Mouse (Mus musculus) R1 (cell line): ENCODE data around the gene Slc1a7.

Experiments
- DNase-seq: peaks from one replicate; pipeline ENCODE4 v3.0.0-alpha.2; 2018; ENCODE audit warnings: low read depth, low spot score

The Slc1a7 gene

DNA sequence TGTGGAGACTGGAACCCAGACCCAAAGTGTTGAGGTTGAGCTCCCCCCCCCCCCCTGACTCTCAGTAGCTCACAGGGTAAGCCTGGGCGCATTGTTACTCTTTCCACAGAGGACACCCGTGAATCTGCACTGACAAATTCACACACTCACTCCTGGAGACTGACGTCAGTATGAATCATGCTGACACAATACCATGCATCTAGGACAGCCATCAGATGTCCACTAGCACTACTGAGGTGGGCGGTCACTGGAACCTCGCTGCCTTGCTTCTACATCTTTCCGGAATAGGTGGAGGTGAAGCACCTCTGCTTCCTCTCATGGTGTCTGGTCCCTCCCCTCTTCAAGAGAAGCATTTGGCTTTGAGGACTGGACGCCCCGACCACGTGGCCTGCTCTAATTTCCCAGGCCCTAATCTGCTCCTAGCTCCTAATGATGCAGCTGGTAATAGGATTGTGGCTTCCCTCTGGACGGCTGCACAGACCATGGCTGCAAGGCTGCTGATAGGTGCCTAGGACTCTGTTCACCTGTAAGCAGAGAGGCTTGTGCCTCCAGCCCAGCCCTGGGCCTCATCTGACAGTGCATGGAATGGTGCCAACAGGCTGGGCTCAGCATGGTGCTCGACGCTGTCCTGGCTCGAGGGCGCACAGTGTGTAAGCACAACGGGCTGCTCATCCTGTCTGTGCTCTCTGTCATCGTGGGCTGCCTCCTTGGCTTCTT is at the start of gene Slc1a7:
Slc1a7 (plus strand) TSS at position 367 of the 717 bp plus-strand sequence.
- no peak for DNase-seq

DNA sequence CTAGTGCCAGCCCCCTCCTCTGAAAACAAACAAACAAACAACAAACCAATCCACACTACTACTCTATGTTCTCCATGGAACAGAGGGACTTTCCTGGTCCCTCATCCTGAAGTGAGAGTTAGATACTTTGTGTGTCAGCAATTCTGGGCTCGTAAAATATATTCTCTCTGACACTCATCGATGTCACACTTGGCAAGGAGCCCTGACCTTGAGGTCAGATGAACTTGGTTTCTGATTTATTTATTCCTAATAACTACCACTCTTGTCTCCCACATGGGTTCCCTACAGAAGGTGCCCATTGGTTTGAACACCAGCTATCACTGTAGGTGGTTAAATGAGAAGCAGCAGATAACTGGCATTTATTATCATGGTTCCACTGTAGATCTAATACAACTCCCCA is 47.8 kb upstream of the Slc1a7 start:
- no peak for DNase-seq

DNA sequence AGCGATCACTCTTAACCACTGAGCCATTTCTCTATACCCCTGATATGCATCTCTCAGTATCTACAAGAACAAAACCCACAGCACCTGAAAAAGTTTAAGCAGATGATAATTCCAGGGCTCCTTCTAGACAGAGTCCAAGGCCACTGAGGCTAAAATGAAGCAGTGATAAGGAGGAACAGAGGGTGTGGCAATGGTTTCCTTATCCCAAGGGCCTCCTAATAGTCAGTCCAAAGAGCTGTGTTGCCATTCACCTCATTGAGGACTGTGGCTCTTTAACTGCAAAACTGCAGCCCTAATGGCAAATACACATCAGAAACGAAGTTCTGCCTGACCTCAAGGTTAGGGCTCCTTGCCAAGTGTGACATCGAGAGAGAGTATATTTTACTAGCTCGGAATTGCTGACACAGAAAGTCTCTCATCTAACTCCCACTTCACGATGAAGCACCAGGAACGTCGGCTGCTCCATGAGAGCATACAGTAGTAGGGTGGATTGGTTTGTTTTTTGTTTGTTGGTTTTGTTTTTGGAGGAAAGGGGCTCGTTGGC is 46.9 kb upstream of the Slc1a7 start:
- DNase-seq: no peak

DNA sequence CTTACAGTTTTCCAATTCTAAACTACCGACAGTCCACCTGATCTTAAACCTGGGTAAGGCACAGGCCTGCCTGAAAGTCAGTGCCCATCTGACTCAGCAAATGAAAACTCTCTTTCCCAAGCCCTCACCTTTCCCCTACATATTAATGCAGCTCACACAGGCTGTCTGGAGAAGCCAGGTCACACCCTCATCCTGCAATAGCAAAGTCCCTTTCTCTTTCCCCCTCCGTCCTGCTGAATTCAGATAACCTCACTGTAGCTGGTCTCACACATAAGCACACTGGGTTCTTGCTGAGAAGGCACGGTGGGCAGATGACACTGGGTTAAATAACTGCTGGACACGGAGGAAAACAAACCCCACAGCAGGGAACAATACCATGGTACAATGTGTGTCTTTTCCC is 46.2 kb upstream of the Slc1a7 start:
- no peak for DNase-seq

DNA sequence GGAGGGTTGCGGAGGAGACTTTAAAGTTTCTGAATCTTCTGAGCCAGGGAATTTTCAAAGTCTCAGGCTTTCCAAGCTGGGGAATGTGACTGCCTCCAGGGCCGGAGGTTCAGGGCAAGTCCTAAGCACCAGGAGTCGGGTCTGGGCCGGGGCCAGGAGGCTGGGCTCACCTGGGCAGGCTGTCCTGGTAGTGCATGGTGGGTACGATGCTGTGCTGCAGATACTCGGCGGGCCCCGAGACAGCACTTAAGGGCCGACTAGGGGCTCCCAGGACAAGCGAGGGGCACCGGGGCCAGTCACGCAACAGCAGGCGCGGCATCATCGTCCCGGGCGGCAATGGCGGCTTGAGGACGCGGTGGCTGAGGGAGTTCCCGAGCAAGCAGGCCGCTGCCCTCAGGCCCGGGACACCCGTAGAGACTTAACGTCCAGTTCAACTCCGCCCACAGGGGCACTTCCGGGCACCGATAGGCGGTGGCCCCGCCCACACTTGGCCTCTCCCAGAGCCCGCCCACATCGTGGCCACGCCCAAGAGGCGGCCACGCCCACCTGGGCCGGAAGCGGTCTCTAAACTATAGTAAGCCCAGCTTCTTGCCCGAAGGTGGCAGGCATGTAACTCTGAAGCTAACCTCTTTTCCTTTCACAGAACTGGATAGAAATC is 44.9 kb upstream of the Slc1a7 start, which contains the start of gene Cpt2:
Cpt2 (minus strand) TSS at position 466 of the 658 bp plus-strand sequence.
- peak; percentile 89 for DNase-seq

DNA sequence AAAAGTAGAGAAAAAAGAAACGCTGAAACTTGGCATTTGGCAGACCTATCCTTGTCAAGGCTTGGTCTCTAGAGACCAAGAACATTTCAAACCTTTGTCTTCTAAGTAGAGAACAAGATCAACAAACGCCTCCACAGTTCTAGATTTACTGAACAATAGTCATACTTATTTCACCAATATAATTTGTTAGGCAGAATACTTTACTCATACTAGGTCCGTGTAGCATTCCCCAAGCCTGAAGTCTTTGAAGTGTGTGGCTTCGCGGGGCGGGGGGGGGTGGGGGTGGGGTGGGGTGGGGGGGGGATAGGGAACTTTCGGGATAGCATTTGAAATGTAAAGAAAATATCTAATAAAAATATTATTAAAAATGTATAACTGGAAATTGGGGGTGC is 44.3 kb upstream of the Slc1a7 start:
- no peak for DNase-seq

DNA sequence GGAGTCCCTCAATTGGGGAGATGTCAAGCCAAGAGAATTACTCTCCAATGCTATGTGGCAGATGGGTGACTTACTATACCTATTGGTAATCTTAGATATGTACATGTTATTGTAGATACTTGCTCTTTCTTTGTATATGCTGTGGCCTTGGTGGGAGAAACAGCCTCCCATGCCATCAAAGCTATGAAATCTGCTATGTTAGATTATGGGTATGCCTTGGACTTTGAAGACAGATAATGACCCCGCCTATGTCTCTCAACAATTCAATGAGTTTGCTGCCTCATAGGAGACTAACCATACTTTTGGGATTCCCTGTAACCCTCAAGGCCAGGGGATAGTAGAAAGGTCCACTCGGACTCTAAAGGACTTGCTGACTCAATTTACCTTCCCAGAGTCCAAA is 39.9 kb upstream of the Slc1a7 start:
- no peak for DNase-seq

DNA sequence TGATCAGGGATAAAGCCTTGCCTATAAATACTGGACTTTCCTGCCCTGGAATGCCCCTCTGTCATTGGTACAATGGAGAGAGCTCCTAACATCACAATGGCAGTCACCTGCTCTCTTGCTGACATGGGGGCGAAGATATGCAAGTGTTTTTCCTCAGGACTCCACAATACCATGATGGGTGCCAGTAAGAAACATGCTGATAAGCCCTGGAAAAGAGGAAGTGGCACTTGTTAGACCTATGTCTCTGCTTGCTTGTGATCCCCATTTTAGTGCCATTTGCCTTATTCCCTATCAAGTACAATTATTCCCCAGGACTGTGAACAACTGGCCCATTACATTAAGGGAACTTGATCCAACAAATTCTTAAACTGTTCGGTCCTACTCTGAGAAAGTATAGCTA is 39.4 kb upstream of the Slc1a7 start:
- no peak for DNase-seq

DNA sequence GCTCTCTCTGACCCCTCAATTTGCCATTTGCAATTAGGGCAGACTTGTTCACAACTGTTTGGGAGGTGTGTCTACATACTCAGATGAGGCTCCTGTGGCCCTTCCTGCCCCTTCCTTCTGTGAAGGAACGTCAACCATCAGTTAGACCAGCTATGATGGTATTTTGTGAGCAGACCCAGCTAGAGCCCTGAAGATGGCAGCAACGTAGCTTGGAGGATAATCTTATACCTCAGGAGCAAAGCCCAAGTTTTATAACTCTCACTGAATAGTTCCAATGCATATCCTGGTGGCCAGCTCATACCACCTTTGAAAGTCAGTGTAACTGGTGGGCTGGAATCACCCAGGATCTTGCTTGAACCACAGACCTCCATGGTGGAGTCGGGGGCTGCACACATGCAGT is 36.7 kb upstream of the Slc1a7 start:
- no peak for DNase-seq

DNA sequence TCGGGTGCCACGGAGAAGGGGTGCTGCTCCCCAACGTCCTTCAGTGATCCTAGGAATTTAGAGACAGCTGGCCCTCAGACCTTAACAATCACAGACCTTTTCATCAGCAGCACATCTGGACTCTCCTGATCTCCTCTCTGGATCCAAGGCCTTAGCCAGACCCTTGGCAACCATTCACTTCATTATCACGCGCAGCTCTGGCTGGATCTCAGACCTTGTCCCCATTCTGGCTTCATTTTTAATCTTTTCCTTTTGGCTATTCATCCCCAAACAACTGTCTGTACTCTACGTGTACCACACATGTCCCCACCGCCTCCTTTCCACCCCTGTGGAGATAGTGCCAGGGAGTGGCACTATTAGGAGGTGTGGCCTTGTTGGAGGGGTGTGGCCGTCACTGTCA is 34.9 kb upstream of the Slc1a7 start:
- DNase-seq: no peak

DNA sequence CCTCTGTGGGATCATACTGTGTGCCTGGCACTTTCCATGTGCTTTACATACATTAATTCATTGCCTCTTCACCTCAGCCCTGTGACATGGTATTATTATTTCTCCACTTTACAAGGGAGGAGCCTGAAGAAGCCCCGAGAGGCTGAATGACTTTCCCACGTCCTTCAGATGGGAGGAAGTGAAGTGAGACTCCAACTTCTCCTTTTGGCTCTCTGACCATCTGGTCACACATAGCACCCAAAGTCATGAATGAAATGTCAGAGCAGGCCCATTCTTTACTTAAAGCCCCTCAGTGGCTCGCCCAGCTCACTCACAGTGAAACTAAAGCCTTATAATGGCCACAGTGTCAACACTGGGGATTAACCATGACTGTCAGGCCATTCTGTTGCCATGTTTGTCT is 32.9 kb upstream of the Slc1a7 start:
- DNase-seq: no peak

DNA sequence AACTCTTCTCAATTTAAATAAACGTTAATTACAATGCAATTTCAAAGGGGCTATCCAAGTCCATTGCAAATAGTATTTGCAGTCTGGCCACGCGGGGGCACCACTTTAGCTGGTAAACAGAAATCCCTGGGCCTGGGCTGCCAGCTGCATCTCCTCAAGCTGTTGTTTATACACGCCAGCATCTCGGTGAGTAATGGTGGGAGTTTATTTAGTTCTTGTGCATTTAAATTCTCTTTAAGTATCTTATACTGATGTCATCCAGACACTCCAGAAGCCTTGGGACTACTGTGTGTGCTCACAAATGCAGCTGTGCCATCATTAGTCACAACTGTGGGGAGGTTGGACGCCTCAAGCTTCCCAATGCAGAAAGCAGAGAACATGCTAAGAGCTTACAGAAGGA is 30.8 kb upstream of the Slc1a7 start:
- peak; percentile 42 for DNase-seq

DNA sequence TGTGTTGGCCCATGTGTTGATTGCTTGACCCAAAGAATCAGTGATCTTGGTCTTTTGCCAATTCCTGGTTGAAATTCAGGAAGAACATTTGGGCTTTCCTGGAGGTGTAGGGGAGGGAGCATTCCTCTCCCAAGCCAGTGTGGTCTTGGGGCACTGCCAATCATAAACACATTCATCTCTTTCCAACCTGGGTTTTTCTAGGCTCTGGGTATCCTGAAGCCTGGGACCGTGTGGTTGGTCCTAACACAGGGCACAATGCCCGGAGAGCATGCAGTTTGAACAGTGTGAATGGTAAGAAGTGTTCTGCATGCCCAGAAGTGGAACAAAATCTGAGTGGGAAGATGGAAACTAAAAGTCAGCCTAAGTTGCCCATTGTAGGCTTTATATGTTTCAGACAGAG is 30.0 kb upstream of the Slc1a7 start:
- DNase-seq: no peak

DNA sequence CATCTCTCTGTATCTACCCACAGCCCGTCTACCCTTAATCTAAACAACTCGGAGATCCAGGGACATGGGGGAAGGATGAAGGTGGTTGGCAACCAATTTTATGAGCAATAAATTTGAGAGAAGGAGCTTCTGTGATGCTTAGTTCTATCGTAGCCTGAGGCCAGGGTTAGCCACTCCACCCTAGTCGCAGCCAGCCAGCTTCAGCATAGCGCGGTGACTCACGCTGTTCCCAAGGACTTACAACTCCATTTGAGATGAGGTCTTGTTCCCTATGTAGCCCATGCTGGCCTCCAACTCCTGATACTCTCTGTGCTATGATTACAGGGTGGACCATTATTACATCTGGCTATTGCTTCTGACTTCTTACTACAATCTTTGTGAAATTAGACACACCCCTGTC is 25.4 kb upstream of the Slc1a7 start:
- no peak for DNase-seq

DNA sequence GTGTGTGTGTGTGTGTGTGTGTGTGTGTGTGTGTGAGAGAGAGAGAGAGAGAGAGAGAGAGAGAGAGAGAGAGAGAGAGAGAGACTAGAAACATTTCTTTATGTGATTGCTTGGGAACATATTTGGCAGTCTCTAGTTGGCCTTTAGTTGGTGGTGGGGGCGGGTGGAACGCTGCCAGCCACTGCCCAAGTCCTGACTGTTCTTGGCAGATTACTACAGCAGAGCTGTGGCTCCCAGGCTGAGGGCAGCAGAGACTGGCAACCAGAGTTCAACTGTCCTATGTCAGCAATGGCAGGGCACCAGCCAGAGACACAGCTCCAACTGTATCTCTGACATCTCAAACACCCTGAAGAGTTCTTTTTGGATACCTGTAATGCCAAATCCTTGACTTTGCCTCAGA is 24.0 kb upstream of the Slc1a7 start:
- no peak for DNase-seq

DNA sequence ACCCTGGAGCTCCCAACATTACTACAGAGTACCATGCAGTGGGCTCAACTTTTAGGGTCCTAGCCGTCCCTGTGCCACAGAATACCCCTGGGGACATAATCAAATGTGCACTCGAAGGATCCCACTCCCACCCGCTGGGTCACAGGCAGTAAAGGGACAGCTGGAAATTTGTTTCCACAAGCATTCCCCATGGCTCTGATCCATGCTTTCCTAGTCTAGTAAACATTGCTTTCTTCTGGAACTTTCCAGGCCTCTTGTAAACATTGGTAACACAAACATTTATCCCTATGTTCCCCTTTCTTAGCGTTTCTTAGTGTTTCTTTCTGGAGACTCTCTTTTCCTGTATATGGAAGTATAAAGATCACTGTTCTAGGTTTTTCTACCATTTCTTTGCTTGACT is 18.2 kb upstream of the Slc1a7 start:
- no peak for DNase-seq

DNA sequence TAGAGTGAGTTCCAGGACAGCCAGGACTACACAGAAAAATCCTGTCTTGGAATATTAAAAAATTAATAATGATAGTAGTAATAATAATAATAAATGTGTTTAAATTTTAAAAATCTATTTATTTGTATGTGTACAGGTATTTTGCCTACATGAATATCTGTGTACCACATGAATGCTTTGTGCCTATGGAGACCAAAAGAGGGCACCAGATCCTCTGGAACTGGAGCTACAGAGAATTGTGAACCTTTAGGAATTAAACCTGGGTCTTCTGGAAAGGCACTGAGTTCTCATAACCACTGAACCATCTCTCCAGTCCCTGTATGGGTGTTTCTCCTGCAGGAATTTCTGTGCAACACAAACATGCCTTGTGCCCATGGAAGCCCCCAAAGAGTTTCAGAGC is 15.3 kb upstream of the Slc1a7 start:
- DNase-seq: no peak

DNA sequence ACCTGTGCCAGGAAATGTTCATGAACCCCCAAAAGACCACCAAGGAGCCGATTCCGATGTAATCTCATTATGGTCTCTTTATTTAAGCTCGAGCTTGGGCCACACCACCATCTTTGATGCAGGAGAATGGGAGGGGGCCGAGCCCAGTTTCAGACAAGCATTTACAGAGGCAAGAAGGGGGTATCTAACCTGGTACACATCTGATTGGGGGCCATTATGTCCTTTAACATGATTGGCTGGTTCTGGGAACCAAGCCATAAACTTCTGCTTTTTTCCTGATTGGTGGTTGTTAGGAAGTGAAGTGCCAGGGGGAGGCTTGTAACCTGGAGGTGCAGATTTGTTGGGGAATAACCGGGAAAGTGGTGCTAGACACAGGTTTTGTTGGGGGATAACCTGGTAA is 12.4 kb upstream of the Slc1a7 start:
- DNase-seq: no peak

DNA sequence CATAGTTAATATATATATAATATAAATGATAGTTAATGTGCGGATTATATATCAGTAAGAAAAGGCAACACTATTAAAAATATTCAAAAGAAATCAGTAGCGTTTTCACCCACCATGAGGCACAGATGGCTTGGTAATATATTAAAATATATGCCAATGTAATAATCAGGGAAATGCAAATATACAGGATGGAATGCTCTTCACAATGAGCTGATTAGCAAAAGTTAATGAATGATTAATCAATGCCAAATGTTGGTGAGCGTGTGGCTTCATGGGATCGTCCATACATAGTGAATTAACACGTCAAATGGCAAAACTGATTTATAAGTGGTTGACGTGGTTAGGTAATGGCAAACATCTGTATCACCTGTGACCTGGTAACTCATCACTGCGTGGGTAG is 9.6 kb upstream of the Slc1a7 start:
- DNase-seq: no peak

DNA sequence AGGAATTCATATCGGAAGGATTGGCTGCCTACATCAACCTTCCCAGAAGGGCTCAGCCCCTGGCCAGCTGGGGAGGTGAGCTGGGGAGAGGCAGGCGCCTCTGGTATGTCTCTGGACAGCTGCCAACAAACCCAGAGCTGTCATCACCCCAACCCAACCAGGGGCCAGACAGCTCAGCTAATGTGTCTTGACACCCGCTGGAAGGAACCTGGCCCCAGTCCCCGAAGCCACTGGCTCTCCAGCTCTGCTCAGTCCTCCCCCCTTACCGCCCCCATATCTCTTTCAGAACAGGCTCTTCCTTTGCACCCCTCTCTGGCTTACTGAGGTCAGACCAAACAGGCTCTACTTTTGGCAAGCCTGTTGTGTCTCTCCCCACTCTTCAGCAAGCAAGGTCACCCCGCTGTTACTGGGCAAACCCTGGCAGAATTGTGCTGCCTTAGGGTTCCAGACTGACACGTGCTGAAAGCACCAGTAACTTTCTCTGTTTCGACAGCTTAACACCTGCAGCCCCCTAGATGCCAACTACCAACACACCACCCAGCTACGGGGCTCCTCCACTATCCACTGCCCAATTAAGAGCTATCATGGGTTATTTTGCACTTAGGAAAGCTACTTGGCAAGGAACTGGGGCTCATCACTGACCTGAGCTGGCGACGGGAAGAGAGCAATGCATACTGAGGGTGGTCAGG is 5.9 kb upstream of the Slc1a7 start:
- no peak for DNase-seq

DNA sequence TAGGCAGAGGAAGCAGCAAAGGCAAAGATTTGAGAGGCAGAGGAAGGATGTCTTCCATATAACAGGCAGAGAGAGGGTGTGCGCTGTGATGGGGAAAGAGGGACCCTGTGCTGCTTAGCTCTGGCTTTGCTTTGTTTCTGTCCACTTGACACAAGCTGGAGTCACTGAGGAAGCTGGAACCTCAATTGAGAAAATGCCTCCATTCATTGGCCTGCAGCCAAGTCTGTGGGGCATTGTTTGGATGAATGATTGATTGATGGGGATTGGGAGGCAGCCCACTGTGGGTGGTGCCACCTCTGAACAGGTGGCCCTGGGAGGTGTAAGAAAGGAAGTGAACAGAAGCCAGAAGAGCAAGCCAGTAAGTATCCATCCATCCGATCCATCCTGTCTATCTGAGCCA is 5.3 kb upstream of the Slc1a7 start:
- no peak for DNase-seq

DNA sequence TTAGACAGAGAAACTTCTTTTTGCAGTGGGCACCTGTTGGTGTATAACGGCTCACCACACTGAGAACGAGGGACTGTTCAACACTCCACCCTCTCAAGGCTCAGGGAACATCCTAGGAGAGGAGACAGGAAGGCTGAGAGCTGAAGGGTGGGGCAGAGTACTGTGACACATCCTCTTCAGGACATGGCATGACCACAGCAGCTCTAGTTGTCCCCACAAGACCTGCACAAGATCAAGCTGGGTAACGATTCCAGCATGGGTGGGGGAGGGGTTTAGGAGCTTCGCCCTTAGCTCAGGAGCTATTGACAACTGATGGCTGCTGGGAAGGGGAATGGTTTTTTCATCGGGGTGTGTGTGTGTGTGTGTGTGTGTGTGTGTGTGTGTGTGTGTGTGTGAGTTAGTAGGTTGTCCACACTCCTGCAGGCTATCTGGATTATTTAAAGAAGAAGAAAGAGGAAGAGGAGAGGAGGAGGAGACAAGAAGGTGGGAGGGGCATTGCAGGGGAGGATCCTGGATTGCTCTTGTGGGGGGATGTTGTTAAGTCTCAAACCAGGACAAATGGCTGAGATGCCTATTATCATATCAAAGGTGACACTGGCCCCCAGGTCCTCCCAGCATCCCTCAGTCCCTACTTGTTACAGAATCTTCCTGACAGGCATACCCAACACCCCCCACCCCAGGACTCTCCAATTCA is 1.6 kb upstream of the Slc1a7 start:
- peak; percentile 14 for DNase-seq
